Mouse (Mus musculus) heart, postnatal 0 days (tissue): ENCODE data around the gene Gm27021.

Source experiments
- CTCF ChIP-seq: IDR thresholded peaks from 2 replicates; pipeline ENCODE4 v1.5.1; 2016; ENCODE audit warnings: antibody characterized with exemption, control low read depth, low read depth
- EP300 ChIP-seq: IDR thresholded peaks from 2 replicates; pipeline ENCODE4 v1.6.1; 2016; ENCODE audit warnings: antibody characterized with exemption, low read depth

GRCm38 (mm10) chr8:120581811-120582210 lies 86.1 kb downstream of the Gm27021 start:
- TF ChIP-seq CTCF (no peak), EP300 (no peak)
